ENCODE assay signal across 9 mouse cellular contexts in genomic region chr7:139187277-139187676, GRCm38 (mm10). TPM values are rescaled to one million over a fixed set of nuclear protein-coding genes. Genes with fewer than 3 reads are reported as not detected.
DNase-seq lines count a peak whose midpoint lies in the region; ATAC-seq and TF ChIP-seq lines count a peak whose summit lies in the region.
"Had no signal": no experiment of that assay in that cellular context is flagged by ENCODE, and none has a peak within 500 bp of the region (broad histone marks: within the 10 kb centered on the region; RNA-seq: fewer than 3 reads in every experiment).

No protein-coding gene starts in this region.

- WGBS in lung, embryonic 14.5 days: 33% methylated on average over 7 of the region's 7 CpGs
- 39% methylated on average over 7 of the region's 7 CpGs for whole genome bisulfite sequencing in lung, adult 2 months
- 32% methylated on average over 7 of the region's 7 CpGs for WGBS in forebrain, embryonic 14.5 days
- 36% methylated on average over 7 of the region's 7 CpGs for WGBS in limb, embryonic 14.5 days
- 38% methylated on average over 7 of the region's 7 CpGs for WGBS in small intestine, adult 2 months

- no peaks in the 10 kb centered on the region for H3K9me3 ChIP-seq in lung, embryonic 14.5 days (ENCODE audit: low read depth, low read length)
- H3K9me3 ChIP-seq in forebrain, embryonic 14.5 days (replicated peaks; ENCODE audit: control insufficient read depth, low read length): no peaks in the 10 kb centered on the region
- H3K9me3 ChIP-seq in limb, embryonic 14.5 days (ENCODE audit: control insufficient read depth, low read length): no peaks in the 10 kb centered on the region

- no peak for TF ChIP-seq CTCF in lung, embryonic 14.5 days (IDR thresholded peaks at IDR 0.05; ENCODE audit: low read depth)
- no peak for TF ChIP-seq CTCF in lung, adult 2 months (IDR thresholded peaks at IDR 0.05; ENCODE audit: insufficient read depth, low read length)
- TF ChIP-seq CTCF in small intestine, adult 2 months (IDR thresholded peaks at IDR 0.05; ENCODE audit: extremely low read depth, insufficient read length, insufficient replicate concordance, low read depth, low read length): no peak

- H3K36me3 ChIP-seq in lung, embryonic 14.5 days (ENCODE audit: insufficient read depth): no peaks in the 10 kb centered on the region
- no peaks in the 10 kb centered on the region for H3K36me3 ChIP-seq in forebrain, embryonic 14.5 days (ENCODE audit: control insufficient read depth, insufficient read depth, low read length)
- no peaks in the 10 kb centered on the region for H3K36me3 ChIP-seq in limb, embryonic 14.5 days (ENCODE audit: control insufficient read depth, insufficient read depth, low read length)
- H3K36me3 ChIP-seq in small intestine, adult 2 months (ENCODE audit: control insufficient read depth, insufficient read depth, low read length): no peaks in the 10 kb centered on the region

- H3K4me1 ChIP-seq in lung, embryonic 14.5 days (ENCODE audit: insufficient read depth): no peaks in the 10 kb centered on the region
- peaks cover 2% of the 10 kb centered on the region; the same call in 1 of the 2 replicates for H3K4me1 ChIP-seq in lung, adult 2 months (ENCODE audit: control insufficient read depth, insufficient read depth, low read length)
- H3K4me1 ChIP-seq in forebrain, embryonic 14.5 days (ENCODE audit: control insufficient read depth, insufficient read depth, low read length): peaks cover 3% of the 10 kb centered on the region; the same call in 1 of the 2 replicates
- H3K4me1 ChIP-seq in limb, embryonic 14.5 days (ENCODE audit: control insufficient read depth, insufficient read depth, low read length): peaks cover 9% of the 10 kb centered on the region
- H3K4me1 ChIP-seq in small intestine, adult 2 months (ENCODE audit: control insufficient read depth, insufficient read depth, insufficient read length, low read length): peaks cover 6% of the 10 kb centered on the region; the same call in 1 of the 2 replicates

- peak overlapping the region; percentile 98 for H3K4me2 ChIP-seq in lung, embryonic 14.5 days
- peak overlapping the region; percentile 92 for H3K4me2 ChIP-seq in forebrain, embryonic 14.5 days (ENCODE audit: low read length)
- H3K4me2 ChIP-seq in limb, embryonic 14.5 days (replicated peaks; ENCODE audit: low read depth, low read length, severe bottlenecking): peak overlapping the region; percentile 98; the same call in 1 of the 2 replicates

- H3K4me3 ChIP-seq in lung, embryonic 14.5 days (ENCODE audit: low read depth, low read length): peak overlapping the region; percentile 66
- no peak overlapping the region for H3K4me3 ChIP-seq in lung, adult 2 months (replicated peaks; ENCODE audit: extremely low read depth, low read depth, low read length)
- peak overlapping the region; percentile 64 for H3K4me3 ChIP-seq in forebrain, embryonic 14.5 days (ENCODE audit: low read depth, low read length)
- H3K4me3 ChIP-seq in limb, embryonic 14.5 days (replicated peaks; ENCODE audit: low read length): peak overlapping the region; percentile 71
- peak overlapping the region; percentile 66 for H3K4me3 ChIP-seq in small intestine, adult 2 months (ENCODE audit: low read depth, low read length)

- H3K27ac ChIP-seq in lung, embryonic 14.5 days (ENCODE audit: low read depth): no peak overlapping the region
- no peak overlapping the region for H3K27ac ChIP-seq in forebrain, embryonic 14.5 days (ENCODE audit: low read depth, low read length)
- H3K27ac ChIP-seq in limb, embryonic 14.5 days (replicated peaks; ENCODE audit: low read depth, low read length): no peak overlapping the region
- no peak overlapping the region for H3K27ac ChIP-seq in small intestine, adult 2 months (ENCODE audit: insufficient read depth, low read depth, low read length)

- H3K27me3 ChIP-seq in lung, embryonic 14.5 days (ENCODE audit: insufficient read depth, low read length): peaks cover 28% of the 10 kb centered on the region
- peaks cover 25% of the 10 kb centered on the region for H3K27me3 ChIP-seq in forebrain, embryonic 14.5 days (replicated peaks; ENCODE audit: control insufficient read depth, insufficient read depth, low read length)
- H3K27me3 ChIP-seq in limb, embryonic 14.5 days (ENCODE audit: control insufficient read depth, insufficient read depth, low read length): peaks cover 22% of the 10 kb centered on the region
- peaks cover 32% of the 10 kb centered on the region for H3K27me3 ChIP-seq in small intestine, adult 2 months (ENCODE audit: control insufficient read depth, insufficient read depth, low read length)

- H3K9ac ChIP-seq in lung, embryonic 14.5 days: no peak overlapping the region
- H3K9ac ChIP-seq in forebrain, embryonic 14.5 days (ENCODE audit: low read length): no peak overlapping the region
- H3K9ac ChIP-seq in limb, embryonic 14.5 days (ENCODE audit: low read depth, low read length, severe bottlenecking): no peak overlapping the region

- DNase-seq in lung, embryonic 14.5 days: no peak
- DNase-seq in lung, adult 2 months: no peak
- no peak for DNase-seq in forebrain, embryonic 14.5 days (ENCODE audit: low spot score)
- no peak for DNase-seq in limb, embryonic 14.5 days (ENCODE audit: low spot score)
- DNase-seq in cerebellum, adult 11 months: no peak
- no peak for DNase-seq in cerebellum, postnatal 36 days

- ATAC-seq in lung, embryonic 14.5 days (ENCODE audit: insufficient read depth): no peak
- ATAC-seq in forebrain, embryonic 14.5 days: no peak
- ATAC-seq in limb, embryonic 14.5 days (ENCODE audit: low FRiP score, low read depth): no peak
- no peak for ATAC-seq in megakaryocyte progenitor cell, adult 5-6 weeks (replicated peaks; ENCODE audit: poor library complexity)

- no peak for TF ChIP-seq POLR2A in lung, adult 2 months (IDR thresholded peaks at IDR 0.05; ENCODE audit: borderline replicate concordance, extremely low read depth, low read depth, low read length)
- TF ChIP-seq POLR2A in limb, embryonic 14.5 days (IDR thresholded peaks at IDR 0.05; ENCODE audit: borderline replicate concordance, extremely low read depth, insufficient read depth, insufficient read length): no peak
- no peak for TF ChIP-seq POLR2A in small intestine, adult 2 months (IDR thresholded peaks at IDR 0.05; ENCODE audit: low read depth, low read length)

RNA-seq across cellular contexts. Expression of gene Lrrc27, which starts 25.5 kb away (rescaled TPM):
- 3.4 and 5.3 TPM in 2 replicates for polyA plus RNA-seq in lung, embryonic 14.5 days (2014; fragmentation: Nextera tagmentation; extraction: Ambion mirVana)
- 3.7 and 6.9 TPM in 2 replicates for polyA plus RNA-seq in lung, adult 2 months (2012; rRNA removed)
- polyA plus RNA-seq in forebrain, embryonic 14.5 days (2014; fragmentation: Nextera tagmentation; extraction: Ambion mirVana): 4.8 and 4.9 TPM in 2 replicates
- polyA plus RNA-seq in limb, embryonic 14.5 days (2012; rRNA removed): 3.9 and 6.1 TPM in 2 replicates
- polyA plus RNA-seq in limb, embryonic 14.5 days (2014; fragmentation: Nextera tagmentation; extraction: Ambion mirVana): 3.2 and 4.2 TPM in 2 replicates
- 0.15 and 1.3 TPM in 2 replicates for polyA plus RNA-seq in small intestine, adult 2 months (2012; rRNA removed)
- total RNA-seq in megakaryocyte progenitor cell, adult 5-6 weeks (2015): 1.2 and 2.0 TPM in 2 replicates
- total RNA-seq in megakaryocyte progenitor cell, adult 5-6 weeks (2017): 1.4 and 2.1 TPM in 2 replicates

RNA-seq across cellular contexts. Expression of gene Stk32c, which starts 25.8 kb away (rescaled TPM):
- 0.14 and 0.16 TPM in 2 replicates for polyA plus RNA-seq in lung, embryonic 14.5 days (2014; fragmentation: Nextera tagmentation; extraction: Ambion mirVana)
- 1.5 and 1.9 TPM in 2 replicates for polyA plus RNA-seq in lung, adult 2 months (2012; rRNA removed)
- 1.5 TPM in 2 replicates for polyA plus RNA-seq in forebrain, embryonic 14.5 days (2014; fragmentation: Nextera tagmentation; extraction: Ambion mirVana)
- polyA plus RNA-seq in limb, embryonic 14.5 days (2012; rRNA removed): 3.2 and 4.1 TPM in 2 replicates
- 0.14 and 0.32 TPM in 2 replicates for polyA plus RNA-seq in limb, embryonic 14.5 days (2014; fragmentation: Nextera tagmentation; extraction: Ambion mirVana)
- 2.5 and 7.7 TPM in 2 replicates for polyA plus RNA-seq in small intestine, adult 2 months (2012; rRNA removed)
- not detected in 2 replicates for total RNA-seq in megakaryocyte progenitor cell, adult 5-6 weeks (2015)
- not detected in 2 replicates for total RNA-seq in megakaryocyte progenitor cell, adult 5-6 weeks (2017)
- total RNA-seq: common myeloid progenitor, adult 5-6 weeks had no signal
